Mouse (Mus musculus) neural tube, embryonic 13.5 days (tissue): Measurements from ENCODE around the gene Ccdc34. TPM values are rescaled to one million over a fixed set of nuclear protein-coding genes. Genes with fewer than 3 reads are reported as not detected.

Source experiments
- ATAC-seq: fragments of 200-750 bp; cut with Nextera tagmentation; 2 replicates; pipeline ENCODE4 v1.8.0; 2017; ENCODE audit warnings: low read depth, mild to moderate bottlenecking, moderate TSS enrichment, moderate library complexity
- H3K27ac ChIP-seq: fragments of 300-500 bp; sonication (generic); replicated peaks from 2 replicates; pipeline ENCODE4 v1.5.1; 2015; ENCODE audit warnings: moderate library complexity, mild to moderate bottlenecking, inconsistent platforms
- H3K27me3 ChIP-seq: fragments of 300-500 bp; sonication (generic); 2 replicates; pipeline ENCODE4 v1.6.1; 2015; ENCODE audit warnings: mild to moderate bottlenecking, inconsistent platforms
- H3K36me3 ChIP-seq: fragments of 300-500 bp; sonication (generic); 2 replicates; pipeline ENCODE4 v1.6.1; 2015; ENCODE audit warnings: mild to moderate bottlenecking, inconsistent platforms
- H3K4me1 ChIP-seq: fragments of 300-500 bp; sonication (generic); replicated peaks from 2 replicates; pipeline ENCODE4 v1.6.1; 2015; ENCODE audit warnings: inconsistent platforms
- H3K4me2 ChIP-seq: fragments of 300-500 bp; sonication (generic); 2 replicates; pipeline ENCODE4 v1.6.1; 2015; ENCODE audit warnings: inconsistent platforms, mild to moderate bottlenecking, moderate library complexity
- H3K4me3 ChIP-seq: fragments of 300-500 bp; sonication (generic); 2 replicates; pipeline ENCODE4 v1.5.1; 2015; ENCODE audit warnings: mild to moderate bottlenecking, inconsistent platforms
- H3K9ac ChIP-seq: fragments of 300-500 bp; sonication (generic); 2 replicates; pipeline ENCODE4 v1.6.1; 2015; ENCODE audit warnings: moderate library complexity, mild to moderate bottlenecking, inconsistent platforms
- H3K9me3 ChIP-seq: fragments of 300-500 bp; sonication (generic); 2 replicates; pipeline ENCODE4 v1.6.1; 2016; ENCODE audit warnings: inconsistent platforms
- WGBS: fragments of 180-500 bp; shearing (Covaris S2); methylation state at CpG from one replicate; pipeline ENCODE4 v1.1.7; 2015; 5-methylcytosine and 5-hydroxymethylcytosine counted together
- polyA plus RNA-seq: library from polyadenylated mRNA; unstranded; fragments of >200 nt; fragmentation: Nextera tagmentation; extraction: Ambion mirVana; gene quantifications from 2 replicates; pipeline ENCODE4 v1.2.1, GENCODE M21; 2015

The Ccdc34 gene
- polyA plus RNA-seq, 1 experiment from 2014 or later: 36.1 TPM

DNA sequence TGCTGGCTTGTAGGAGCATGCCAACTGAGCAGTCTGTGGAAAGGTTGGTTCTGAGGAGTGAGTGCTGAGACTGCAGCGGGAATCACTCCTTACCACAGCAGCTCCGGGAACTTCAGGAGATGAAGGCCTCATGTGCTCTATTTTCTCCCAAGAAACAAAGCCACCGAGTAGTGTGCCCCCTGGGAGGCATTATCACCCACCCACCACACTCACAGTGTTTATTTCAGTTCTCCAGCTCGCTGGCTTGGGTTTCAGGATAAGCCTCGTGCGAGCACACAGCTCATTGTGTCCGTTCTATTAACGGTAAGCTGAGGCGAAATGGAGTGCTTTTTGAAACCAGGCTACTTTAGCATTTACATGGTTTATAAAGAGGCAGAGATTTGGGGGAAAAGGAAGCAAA is 32.1 kb upstream of the Ccdc34 start:
- 46% methylated on average over 9 of the region's 9 CpGs for WGBS
- H3K27ac ChIP-seq: no peak overlapping the region
- no peak for ATAC-seq

DNA sequence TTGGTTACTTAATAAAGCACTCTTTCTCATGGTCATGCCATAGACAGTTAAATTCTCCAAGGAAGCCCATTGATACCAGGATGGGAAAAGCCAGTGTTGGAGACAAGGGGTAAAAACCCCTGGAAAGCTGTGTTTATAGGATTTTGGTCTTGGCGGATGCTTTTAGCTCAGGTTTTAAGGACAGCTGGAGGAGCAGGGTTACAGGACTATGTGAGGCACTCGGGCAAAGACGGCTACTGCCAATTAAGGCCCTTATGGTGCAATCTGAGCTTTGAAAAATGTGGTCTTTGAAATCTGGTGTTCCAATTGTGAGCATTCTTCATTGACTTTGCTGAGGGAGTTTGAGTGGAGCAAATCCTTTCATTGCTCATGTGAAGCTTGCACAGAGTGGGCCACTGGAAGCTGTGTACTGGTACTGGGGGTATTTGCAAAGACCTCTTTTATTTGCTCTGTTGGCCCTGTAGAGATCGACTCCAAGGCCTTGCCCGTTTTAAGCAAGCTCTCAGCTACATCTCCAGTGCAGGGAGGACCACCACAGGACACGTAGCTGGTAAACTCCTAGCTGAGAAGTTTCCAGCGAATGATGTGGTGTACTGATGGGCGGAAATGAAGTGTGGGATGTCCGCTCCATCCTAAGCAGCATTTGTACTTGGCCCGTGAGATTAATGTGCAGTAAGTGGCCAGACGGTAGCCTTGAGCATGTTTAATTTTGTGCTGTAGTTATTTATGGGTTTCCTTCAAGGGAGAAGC is 31.4 kb upstream of the Ccdc34 start:
- no peak overlapping the region for H3K4me2 ChIP-seq
- no peaks in the 10 kb centered on the region for H3K9me3 ChIP-seq
- peaks cover 62% of the 10 kb centered on the region for H3K4me1 ChIP-seq
- no peaks in the 10 kb centered on the region for H3K27me3 ChIP-seq
- no peak for ATAC-seq
- no peak overlapping the region for H3K4me3 ChIP-seq
- no peaks in the 10 kb centered on the region for H3K36me3 ChIP-seq
- WGBS: 56% methylated on average over 11 of the region's 11 CpGs
- H3K27ac ChIP-seq: no peak overlapping the region
- no peak overlapping the region for H3K9ac ChIP-seq

More for the DNA sequence above, 32.1 kb upstream of the Ccdc34 start:
- no peaks in the 10 kb centered on the region for H3K9me3 ChIP-seq
- H3K9ac ChIP-seq: no peak overlapping the region
- H3K4me1 ChIP-seq: peaks cover 57% of the 10 kb centered on the region
- no peaks in the 10 kb centered on the region for H3K27me3 ChIP-seq
- H3K36me3 ChIP-seq: no peaks in the 10 kb centered on the region
- H3K4me3 ChIP-seq: no peak overlapping the region
- H3K4me2 ChIP-seq: no peak overlapping the region

DNA sequence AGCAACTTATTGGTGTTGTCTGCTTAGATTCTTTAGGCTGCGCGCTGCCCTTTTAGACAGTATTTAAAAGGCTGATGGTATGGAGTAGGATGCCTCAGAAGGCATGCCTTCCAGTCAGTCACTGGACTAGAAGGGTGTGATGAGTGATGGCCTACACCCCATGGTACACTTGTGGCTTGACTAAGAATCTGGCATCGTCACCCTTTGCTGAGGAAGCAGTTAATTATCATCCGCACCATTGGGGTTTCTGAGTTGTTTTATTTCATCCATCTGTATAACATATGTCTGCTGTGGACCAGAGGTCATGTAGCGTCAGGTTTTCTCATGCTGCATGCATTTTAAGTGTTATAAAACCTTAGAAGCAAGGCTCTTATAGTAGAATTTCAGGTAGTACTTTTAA is 29.7 kb upstream of the Ccdc34 start:
- peaks cover 64% of the 10 kb centered on the region for H3K4me1 ChIP-seq
- 48% methylated on average over 5 of the region's 5 CpGs for WGBS
- no peak for ATAC-seq

DNA sequence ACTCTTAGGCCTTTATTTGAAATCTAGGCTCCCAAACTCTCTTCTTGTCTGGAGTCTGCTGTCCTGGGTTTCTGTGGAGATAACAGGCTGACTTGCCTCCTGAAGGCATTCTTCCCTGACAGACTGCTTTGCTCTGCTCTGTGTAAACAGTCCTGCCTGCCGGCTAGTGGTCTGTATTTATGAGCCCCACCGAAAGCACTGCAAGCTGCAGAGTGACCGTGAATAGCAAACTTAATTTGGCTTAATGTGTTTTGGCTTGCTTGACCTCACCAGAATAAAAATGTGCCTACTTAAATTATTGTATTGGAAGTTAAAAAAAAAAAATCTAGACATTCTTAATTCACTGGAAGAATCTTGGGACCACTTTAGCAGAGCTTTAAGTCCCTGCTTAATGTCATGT is 28.4 kb upstream of the Ccdc34 start:
- no peaks in the 10 kb centered on the region for H3K27me3 ChIP-seq
- H3K36me3 ChIP-seq: no peaks in the 10 kb centered on the region
- ATAC-seq: peak; percentile 67
- H3K27ac ChIP-seq: peak overlapping the region; percentile 29
- WGBS: 3% methylated on average over 3 of the region's 3 CpGs
- no peak overlapping the region for H3K4me2 ChIP-seq
- no peaks in the 10 kb centered on the region for H3K9me3 ChIP-seq
- no peak overlapping the region for H3K4me3 ChIP-seq
- no peak overlapping the region for H3K9ac ChIP-seq
- peaks cover 64% of the 10 kb centered on the region for H3K4me1 ChIP-seq

More for the DNA sequence above, 29.7 kb upstream of the Ccdc34 start:
- Histone ChIP-seq H3K9ac (no peak overlapping the region), H3K4me2 (no peak overlapping the region), H3K9me3 (no peaks in the 10 kb centered on the region), H3K27me3 (no peaks in the 10 kb centered on the region), H3K36me3 (no peaks in the 10 kb centered on the region), H3K27ac (no peak overlapping the region), H3K4me3 (no peak overlapping the region)

DNA sequence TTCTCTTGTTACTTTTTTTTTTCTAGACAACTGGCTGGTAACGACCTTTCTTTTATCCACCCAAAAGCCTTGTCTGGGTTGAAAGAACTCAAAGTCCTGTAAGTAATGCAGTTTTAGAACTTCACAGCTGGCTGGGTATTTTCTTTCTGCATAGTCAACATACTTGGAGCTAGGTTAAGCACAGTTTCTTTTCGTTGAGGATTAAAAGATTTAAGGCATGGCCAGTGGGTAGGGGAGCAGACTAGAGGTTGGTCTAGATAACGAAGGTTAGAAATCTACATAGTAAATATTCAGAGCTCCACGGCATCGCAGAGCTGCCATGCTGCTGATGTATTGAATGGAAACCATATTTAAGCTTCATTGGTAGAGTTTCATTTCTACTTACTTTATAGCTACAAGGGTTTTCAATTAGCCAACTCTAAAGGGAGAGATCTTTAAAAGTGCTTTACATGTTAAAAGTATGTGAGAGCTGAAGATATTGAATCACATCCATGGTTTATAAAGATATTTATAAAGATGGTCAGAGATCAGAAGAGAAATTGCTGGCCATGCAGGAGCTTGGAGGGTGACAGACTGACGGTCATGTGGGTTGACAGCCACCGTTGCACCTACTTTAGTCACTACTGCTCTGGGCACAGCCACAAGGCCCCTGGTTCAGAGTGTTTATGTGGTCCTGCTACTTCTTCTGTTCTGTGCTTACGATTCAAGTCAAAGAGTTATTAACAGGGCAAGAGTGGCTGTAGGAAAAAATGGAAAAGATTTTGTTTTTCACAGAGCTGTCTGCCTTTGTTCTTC is 27.7 kb upstream of the Ccdc34 start:
- no peaks in the 10 kb centered on the region for H3K36me3 ChIP-seq
- H3K9me3 ChIP-seq: no peaks in the 10 kb centered on the region
- ATAC-seq: no peak
- no peak overlapping the region for H3K4me3 ChIP-seq
- H3K9ac ChIP-seq: no peak overlapping the region
- H3K27ac ChIP-seq: peak overlapping the region; percentile 29
- 28% methylated on average over 8 of the region's 8 CpGs for WGBS
- H3K27me3 ChIP-seq: no peaks in the 10 kb centered on the region
- H3K4me2 ChIP-seq: no peak overlapping the region
- peaks cover 66% of the 10 kb centered on the region for H3K4me1 ChIP-seq

DNA sequence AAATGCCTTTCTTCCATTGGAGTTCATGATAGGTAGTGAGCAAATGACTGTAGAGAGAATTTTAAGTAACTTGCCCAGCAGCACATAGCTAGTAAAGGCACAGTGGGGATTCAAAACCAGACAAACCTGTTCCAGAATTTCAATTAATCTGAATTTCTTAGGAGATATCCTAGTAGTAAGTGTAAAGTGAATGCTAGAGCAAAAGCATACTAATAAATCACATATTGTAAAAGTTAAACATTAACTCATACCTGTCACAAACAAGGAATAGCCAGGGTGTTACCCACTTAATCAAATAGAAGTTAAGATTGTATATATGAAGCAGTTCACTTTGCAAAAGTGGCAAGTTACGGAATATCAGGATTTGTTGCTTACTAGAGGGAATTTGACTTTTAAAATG is 25.9 kb upstream of the Ccdc34 start:
- H3K4me3 ChIP-seq: no peak overlapping the region
- H3K9me3 ChIP-seq: no peaks in the 10 kb centered on the region
- WGBS: 83% methylated on average over 1 of the region's 1 CpGs
- no peak overlapping the region for H3K9ac ChIP-seq
- H3K27me3 ChIP-seq: no peaks in the 10 kb centered on the region
- H3K4me2 ChIP-seq: no peak overlapping the region
- no peak overlapping the region for H3K27ac ChIP-seq
- no peak for ATAC-seq
- H3K36me3 ChIP-seq: no peaks in the 10 kb centered on the region
- peaks cover 66% of the 10 kb centered on the region for H3K4me1 ChIP-seq

DNA sequence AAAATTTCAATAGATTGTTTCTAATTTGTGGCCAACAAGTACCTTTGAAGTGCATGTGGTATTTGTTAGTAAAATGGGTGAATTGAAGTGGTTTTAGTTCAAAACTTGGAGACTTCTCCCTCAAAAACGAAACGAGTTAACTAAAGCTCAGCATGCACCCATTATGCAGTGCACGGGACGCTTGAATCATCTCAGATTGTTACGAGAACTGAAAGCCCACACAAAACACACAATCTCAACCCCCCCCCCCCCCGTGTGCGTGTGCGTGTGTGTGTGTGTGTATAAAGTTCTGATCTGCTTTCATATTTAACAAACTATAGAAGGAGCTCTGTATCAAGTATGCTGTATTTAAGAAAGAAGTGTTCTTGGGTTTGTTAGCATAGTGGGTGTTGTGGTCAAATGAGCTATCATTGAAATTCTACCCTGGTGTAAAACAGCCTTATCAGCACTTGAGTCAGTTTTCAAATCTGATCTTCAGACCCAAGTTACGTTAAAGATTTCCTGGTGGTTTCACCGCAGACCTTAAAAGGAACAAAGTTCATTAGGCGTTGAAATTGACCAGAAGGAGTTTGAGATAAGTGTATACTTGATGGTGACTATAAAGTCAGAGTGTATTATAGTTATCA is 25.1 kb upstream of the Ccdc34 start:
- Histone ChIP-seq H3K9ac (no peak overlapping the region), H3K4me1 (peaks cover 57% of the 10 kb centered on the region), H3K36me3 (no peaks in the 10 kb centered on the region), H3K9me3 (no peaks in the 10 kb centered on the region), H3K27ac (no peak overlapping the region), H3K4me2 (no peak overlapping the region), H3K4me3 (no peak overlapping the region), H3K27me3 (no peaks in the 10 kb centered on the region)
- ATAC-seq: no peak
- 45% methylated on average over 11 of the region's 11 CpGs for WGBS

DNA sequence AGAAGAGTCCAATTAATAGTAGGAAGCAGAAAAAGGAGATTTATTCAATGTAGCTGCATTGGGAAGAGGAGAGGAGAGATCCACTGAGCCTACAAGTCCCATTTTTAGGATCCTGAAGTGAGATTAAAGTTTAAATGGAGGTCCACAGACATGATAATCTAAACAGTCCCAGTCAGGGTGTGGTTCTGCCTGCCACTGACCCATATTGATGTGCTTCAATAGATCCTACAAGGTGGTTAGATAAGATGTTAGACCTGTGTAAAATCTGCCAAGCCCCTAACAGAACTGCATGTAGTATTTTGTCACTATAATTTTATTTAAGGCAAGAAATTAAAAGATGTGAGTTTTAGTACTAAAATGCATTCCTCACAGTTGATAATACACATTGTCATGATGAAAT is 24.2 kb upstream of the Ccdc34 start:
- no peaks in the 10 kb centered on the region for H3K9me3 ChIP-seq
- ATAC-seq: no peak
- H3K4me2 ChIP-seq: no peak overlapping the region
- no peak overlapping the region for H3K4me3 ChIP-seq
- H3K4me1 ChIP-seq: peaks cover 49% of the 10 kb centered on the region
- H3K36me3 ChIP-seq: no peaks in the 10 kb centered on the region
- no peak overlapping the region for H3K9ac ChIP-seq
- no peak overlapping the region for H3K27ac ChIP-seq
- H3K27me3 ChIP-seq: no peaks in the 10 kb centered on the region

DNA sequence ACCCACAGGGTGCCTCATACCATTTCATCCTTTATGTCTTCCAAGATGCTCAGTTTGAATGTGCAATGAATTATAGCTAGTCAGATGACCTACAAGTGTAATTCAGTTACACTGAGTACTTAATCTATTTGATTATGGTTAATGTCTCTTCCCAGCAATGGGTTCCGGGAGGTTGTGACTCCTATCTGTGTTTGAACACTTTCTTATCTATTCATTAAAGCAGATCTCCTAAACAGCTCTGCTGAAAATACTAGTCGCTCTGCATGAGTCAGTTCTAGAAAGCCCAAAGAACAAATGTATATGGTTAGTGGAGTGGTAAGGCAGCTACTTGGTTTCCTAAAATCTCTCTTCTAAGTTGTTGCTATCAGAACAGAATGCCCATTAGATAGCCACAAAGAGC is 22.6 kb upstream of the Ccdc34 start:
- no peak overlapping the region for H3K27ac ChIP-seq
- H3K36me3 ChIP-seq: no peaks in the 10 kb centered on the region
- no peak overlapping the region for H3K4me3 ChIP-seq
- no peaks in the 10 kb centered on the region for H3K27me3 ChIP-seq
- no peak overlapping the region for H3K9ac ChIP-seq
- 42% methylated on average over 2 of the region's 2 CpGs for WGBS
- H3K4me2 ChIP-seq: no peak overlapping the region
- ATAC-seq: no peak
- H3K4me1 ChIP-seq: peaks cover 32% of the 10 kb centered on the region
- H3K9me3 ChIP-seq: no peaks in the 10 kb centered on the region

DNA sequence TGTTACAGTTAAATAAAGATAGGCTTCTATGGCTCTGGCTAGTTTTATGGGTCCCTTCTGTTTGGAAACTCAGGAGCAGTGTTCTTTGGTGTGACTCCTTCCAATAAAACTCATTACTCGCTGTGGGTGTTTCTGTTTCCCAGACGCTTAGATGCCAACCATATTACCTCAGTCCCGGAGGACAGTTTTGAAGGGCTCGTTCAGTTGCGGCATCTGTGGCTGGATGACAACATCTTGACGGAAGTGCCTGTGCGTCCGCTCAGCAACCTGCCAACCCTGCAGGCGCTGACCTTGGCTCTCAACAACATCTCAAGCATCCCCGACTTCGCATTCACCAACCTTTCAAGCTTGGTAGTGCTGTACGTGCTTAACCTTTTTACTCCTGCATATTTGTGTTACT is 21.2 kb upstream of the Ccdc34 start:
- no peak for ATAC-seq
- Histone ChIP-seq H3K9ac (no peak overlapping the region), H3K36me3 (no peaks in the 10 kb centered on the region; the same call in 1 of the 2 replicates), H3K4me3 (no peak overlapping the region), H3K27me3 (no peaks in the 10 kb centered on the region), H3K9me3 (no peaks in the 10 kb centered on the region), H3K4me2 (no peak overlapping the region), H3K4me1 (peaks cover 23% of the 10 kb centered on the region), H3K27ac (no peak overlapping the region)
- 40% methylated on average over 12 of the region's 12 CpGs for WGBS

DNA sequence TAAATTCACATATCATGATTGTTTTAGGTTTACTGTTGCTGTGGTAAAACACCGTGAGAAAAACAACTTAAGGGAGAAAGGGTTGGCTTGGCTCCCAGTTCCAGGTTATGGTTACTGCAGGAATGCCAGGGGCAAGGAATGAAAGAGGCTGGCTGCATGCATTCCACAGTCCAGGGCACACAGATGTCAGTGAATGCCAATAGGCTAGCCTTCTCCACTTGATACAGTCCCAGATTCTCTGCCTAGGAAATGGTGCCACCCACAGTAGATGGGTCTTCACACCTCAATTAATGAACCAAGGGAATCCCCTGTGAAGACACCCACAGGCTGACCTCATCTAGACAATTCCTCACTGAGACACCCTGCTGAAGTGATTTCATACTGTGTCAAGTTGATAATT is 12.9 kb upstream of the Ccdc34 start:
- H3K4me1 ChIP-seq: no peaks in the 10 kb centered on the region
- H3K4me2 ChIP-seq: no peak overlapping the region
- no peaks in the 10 kb centered on the region for H3K9me3 ChIP-seq
- H3K36me3 ChIP-seq: peaks cover 30% of the 10 kb centered on the region
- 50% methylated on average over 1 of the region's 1 CpGs for WGBS
- ATAC-seq: no peak
- no peaks in the 10 kb centered on the region for H3K27me3 ChIP-seq
- no peak overlapping the region for H3K9ac ChIP-seq
- H3K27ac ChIP-seq: no peak overlapping the region
- no peak overlapping the region for H3K4me3 ChIP-seq

DNA sequence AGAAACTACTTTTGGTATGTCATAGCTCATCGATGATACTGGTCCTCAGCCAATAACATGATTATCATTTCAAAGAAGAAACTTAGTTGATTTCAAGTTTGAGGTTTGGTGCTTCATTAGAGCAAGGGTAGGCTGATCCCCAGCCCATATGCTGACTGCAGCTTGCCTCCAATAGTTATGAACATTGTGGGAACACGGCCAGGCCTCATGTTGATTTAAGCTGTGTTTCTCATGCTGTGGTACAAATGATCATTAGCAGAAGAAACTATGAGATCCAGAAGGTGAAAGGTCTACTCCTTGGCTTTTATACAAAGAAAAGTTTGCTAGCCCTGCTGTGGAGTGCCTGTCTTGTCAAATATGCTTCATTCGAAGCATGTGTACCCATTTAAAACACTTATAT is 12.5 kb upstream of the Ccdc34 start:
- no peaks in the 10 kb centered on the region for H3K27me3 ChIP-seq
- no peak overlapping the region for H3K27ac ChIP-seq
- no peak overlapping the region for H3K4me2 ChIP-seq
- H3K9me3 ChIP-seq: no peaks in the 10 kb centered on the region
- 82% methylated on average over 3 of the region's 3 CpGs for WGBS
- no peak for ATAC-seq
- no peak overlapping the region for H3K4me3 ChIP-seq
- peaks cover 30% of the 10 kb centered on the region for H3K36me3 ChIP-seq
- H3K4me1 ChIP-seq: no peaks in the 10 kb centered on the region
- no peak overlapping the region for H3K9ac ChIP-seq
